Mouse (Mus musculus) embryonic facial prominence, embryonic 14.5 days (tissue): ENCODE results near the gene Gpha2. TPM values are rescaled to one million over a fixed set of nuclear protein-coding genes. Genes with fewer than 3 reads are reported as not detected.

Experiments
- ATAC-seq: fragments of 200-750 bp; cut with Nextera tagmentation; 2 replicates; pipeline ENCODE4 v1.8.0; 2017; ENCODE audit warnings: low read depth, moderate number of reproducible peaks, moderate TSS enrichment
- DNase-seq: peaks from one replicate; pipeline ENCODE4 v3.0.0-alpha.2; 2015; ENCODE audit warnings: low spot score
- H3K27ac ChIP-seq: fragments of 300-500 bp; sonication (generic); replicated peaks from 2 replicates; pipeline ENCODE4 v1.5.1; 2014; ENCODE audit warnings: low read depth, mild to moderate bottlenecking, low read length, moderate library complexity
- H3K27me3 ChIP-seq: fragments of 300-500 bp; sonication (generic); replicated peaks from 2 replicates; pipeline ENCODE4 v1.6.1; 2014; ENCODE audit warnings: low read length; ENCODE audit not compliant: control insufficient read depth, insufficient read depth
- H3K36me3 ChIP-seq: fragments of 300-500 bp; sonication (generic); 2 replicates; pipeline ENCODE4 v1.6.1; 2014; ENCODE audit warnings: low read length, mixed read lengths; ENCODE audit not compliant: control insufficient read depth, insufficient read depth
- H3K4me1 ChIP-seq: fragments of 300-500 bp; sonication (generic); 2 replicates; pipeline ENCODE4 v1.6.1; 2014; ENCODE audit warnings: antibody characterized with exemption, low read length; ENCODE audit not compliant: control insufficient read depth, insufficient read depth
- H3K4me2 ChIP-seq: fragments of 300-500 bp; sonication (generic); 2 replicates; pipeline ENCODE4 v1.6.1; 2014; ENCODE audit warnings: low read depth, mild to moderate bottlenecking, low read length, moderate library complexity, mixed read lengths
- H3K4me3 ChIP-seq: fragments of 300-500 bp; sonication (generic); 2 replicates; pipeline ENCODE4 v1.5.1; 2014; ENCODE audit warnings: low read depth, mild to moderate bottlenecking, low read length
- H3K9ac ChIP-seq: fragments of 300-500 bp; sonication (generic); 2 replicates; pipeline ENCODE4 v1.6.1; 2014; ENCODE audit warnings: low read depth, mild to moderate bottlenecking, low read length, moderate library complexity, mixed read lengths
- H3K9me3 ChIP-seq: fragments of 300-500 bp; sonication (generic); 2 replicates; pipeline ENCODE4 v1.6.1; 2016; ENCODE audit warnings: low read length; ENCODE audit not compliant: control insufficient read depth
- WGBS: fragments of 180-500 bp; shearing (Covaris S2); extraction: QIAGEN DNeasy Blood & Tissue Kit; methylation state at CpG from one replicate; pipeline ENCODE4 v1.1.7; 2014; 5-methylcytosine and 5-hydroxymethylcytosine counted together
- polyA plus RNA-seq: library from polyadenylated mRNA; unstranded; fragments of >200 nt; fragmentation: Nextera tagmentation; extraction: Ambion mirVana; gene quantifications from 2 replicates; pipeline ENCODE4 v1.2.1, GENCODE M21; 2014

Gpha2 gene
- polyA plus RNA-seq, 1 experiment from 2014 or later = 4.1 TPM

DNA sequence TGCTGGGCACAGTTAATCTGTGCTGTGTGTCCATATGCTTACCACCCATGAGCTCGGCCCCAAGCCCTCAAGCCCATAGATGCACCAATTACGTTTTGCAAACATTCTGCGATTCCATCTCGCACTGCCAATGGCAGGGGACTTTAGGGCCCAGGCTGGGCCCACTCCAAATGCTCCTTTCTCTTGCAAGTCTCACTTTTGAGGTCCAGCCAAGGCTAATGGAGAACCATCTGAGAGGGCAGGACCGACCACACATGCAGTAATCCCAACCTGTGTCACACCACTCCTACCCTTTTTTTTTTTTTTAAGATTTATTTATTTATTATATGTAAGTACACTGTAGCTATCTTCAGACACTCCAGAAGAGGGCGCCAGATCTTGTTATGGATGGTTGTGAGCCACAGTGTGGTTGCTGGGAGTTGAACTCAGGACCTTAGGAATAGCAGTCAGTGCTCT is 39.6 kb downstream of the Gpha2 start:
- H3K9me3 ChIP-seq = no peaks in the 10 kb centered on the region
- H3K4me2 ChIP-seq = no peak overlapping the region
- no peak overlapping the region for H3K4me3 ChIP-seq
- no peaks in the 10 kb centered on the region for H3K4me1 ChIP-seq
- no peak overlapping the region for H3K9ac ChIP-seq
- H3K27me3 ChIP-seq = no peaks in the 10 kb centered on the region
- no peak for ATAC-seq
- WGBS = 57% methylated on average over 6 of the region's 6 CpGs
- no peak overlapping the region for H3K27ac ChIP-seq
- DNase-seq = no peak
- peaks cover 19% of the 10 kb centered on the region for H3K36me3 ChIP-seq

DNA sequence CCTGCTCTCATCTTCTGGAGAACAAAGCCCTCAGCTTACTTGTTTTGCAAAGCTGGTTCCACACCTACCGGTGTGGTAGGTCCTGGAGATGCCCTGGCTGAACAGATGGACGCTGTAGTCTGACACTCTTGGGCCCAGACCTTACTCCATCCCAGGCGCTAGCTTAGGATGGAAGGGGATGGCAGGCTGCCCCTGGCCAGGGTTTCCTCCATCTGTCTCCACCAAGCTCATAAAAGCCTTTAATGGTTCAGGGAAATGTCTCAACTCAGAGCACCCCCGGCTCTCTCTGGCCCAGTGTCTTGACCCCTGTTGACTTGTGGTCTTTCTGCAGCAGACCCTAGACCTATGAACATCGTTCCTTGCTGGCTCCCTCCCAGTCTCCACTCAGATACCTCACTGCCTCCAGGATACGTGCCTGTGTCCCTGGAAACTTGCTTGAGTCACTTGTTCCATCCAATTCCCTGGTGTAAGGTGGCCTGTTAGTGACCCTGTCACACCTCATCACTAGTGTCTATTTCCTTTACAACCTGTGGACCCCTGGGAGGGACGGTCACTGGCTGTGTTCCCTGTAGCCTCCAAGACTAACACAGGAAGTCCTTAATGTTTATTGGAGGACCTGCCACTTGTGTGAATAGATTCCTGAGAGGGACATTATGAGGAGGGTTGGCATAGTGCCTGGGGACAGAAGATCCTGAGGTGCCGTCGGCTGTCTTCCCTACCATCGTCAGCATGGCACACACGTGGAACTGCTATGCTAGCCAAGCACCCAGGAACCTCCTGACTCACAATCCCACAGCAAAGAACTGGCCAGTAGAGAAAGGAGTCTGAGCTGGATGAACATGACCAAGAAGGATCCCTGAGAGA is 41.4 kb downstream of the Gpha2 start:
- H3K4me3 ChIP-seq = no peak overlapping the region
- no peaks in the 10 kb centered on the region for H3K9me3 ChIP-seq
- DNase-seq (no peak), ATAC-seq (no peak)
- H3K4me2 ChIP-seq = no peak overlapping the region
- H3K27ac ChIP-seq = no peak overlapping the region
- H3K36me3 ChIP-seq = peaks cover 2% of the 10 kb centered on the region; the same call in 1 of the 2 replicates
- no peaks in the 10 kb centered on the region for H3K4me1 ChIP-seq
- no peaks in the 10 kb centered on the region for H3K27me3 ChIP-seq
- no peak overlapping the region for H3K9ac ChIP-seq
- 67% methylated on average over 11 of the region's 11 CpGs for WGBS

DNA sequence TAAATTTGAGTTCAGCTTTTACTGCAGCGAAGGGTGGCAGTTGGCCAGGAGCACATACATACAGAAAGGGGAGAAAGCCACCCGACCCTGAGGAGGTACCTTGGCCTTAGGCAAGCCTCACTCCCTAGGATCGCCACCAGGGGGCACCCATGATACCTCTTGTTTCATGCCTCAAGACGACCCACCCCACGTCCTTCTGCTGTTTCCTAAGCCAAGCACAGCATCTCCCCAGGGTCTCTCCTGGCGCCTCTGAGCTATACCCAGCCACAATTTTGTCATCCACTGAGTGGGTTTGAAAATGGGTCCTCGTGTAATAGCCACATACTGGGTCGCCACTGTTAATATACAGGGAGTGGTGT is 42.0 kb downstream of the Gpha2 start:
- no peak overlapping the region for H3K9ac ChIP-seq

DNA sequence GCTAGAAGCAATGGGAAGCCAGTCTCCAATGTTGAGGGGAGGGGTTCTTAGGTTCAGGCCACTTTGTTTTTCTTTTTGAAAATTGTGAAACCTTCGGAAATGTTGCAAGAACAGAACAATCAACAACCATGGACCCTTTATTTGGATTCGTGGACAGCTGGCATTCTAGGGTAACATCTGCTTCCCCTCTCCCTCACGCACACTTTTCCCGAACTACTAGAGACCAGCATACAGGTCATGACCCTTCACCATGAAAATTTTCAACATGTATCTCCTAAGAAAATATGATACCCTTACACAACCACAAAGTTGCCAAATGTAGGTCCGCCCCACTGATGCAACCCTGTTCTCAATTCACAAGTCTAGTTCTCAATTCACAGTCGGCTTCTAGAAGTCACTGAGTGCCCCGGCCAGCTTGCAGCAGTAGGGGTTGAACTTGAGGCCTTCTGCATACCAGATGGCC is 42.5 kb downstream of the Gpha2 start:
- no peak overlapping the region for H3K27ac ChIP-seq
- 79% methylated on average over 7 of the region's 7 CpGs for WGBS
- ATAC-seq (no peak), DNase-seq (no peak)
- H3K36me3 ChIP-seq = no peaks in the 10 kb centered on the region
- H3K9ac ChIP-seq = no peak overlapping the region
- no peaks in the 10 kb centered on the region for H3K9me3 ChIP-seq
- H3K4me3 ChIP-seq = no peak overlapping the region
- H3K4me2 ChIP-seq = no peak overlapping the region
- no peaks in the 10 kb centered on the region for H3K4me1 ChIP-seq
- no peaks in the 10 kb centered on the region for H3K27me3 ChIP-seq

More for the DNA sequence above, 42.0 kb downstream of the Gpha2 start:
- DNase-seq (peak; percentile 94), ATAC-seq (peak; percentile 80)
- H3K9me3 ChIP-seq = no peaks in the 10 kb centered on the region
- no peaks in the 10 kb centered on the region for H3K4me1 ChIP-seq
- H3K4me2 ChIP-seq = no peak overlapping the region
- H3K27ac ChIP-seq = no peak overlapping the region
- H3K4me3 ChIP-seq = no peak overlapping the region
- H3K36me3 ChIP-seq = no peaks in the 10 kb centered on the region
- H3K27me3 ChIP-seq = no peaks in the 10 kb centered on the region
- WGBS = 15% methylated on average over 8 of the region's 8 CpGs

- no peaks in the 10 kb centered on the region for H3K36me3 ChIP-seq
- H3K9ac ChIP-seq = no peak overlapping the region; the same call in 1 of the 2 replicates
- DNase-seq = no peak
- no peaks in the 10 kb centered on the region for H3K27me3 ChIP-seq
- no peak for ATAC-seq
- no peak overlapping the region for H3K4me2 ChIP-seq
- no peak overlapping the region for H3K4me3 ChIP-seq
- 85% methylated on average over 8 of the region's 8 CpGs for WGBS
- no peaks in the 10 kb centered on the region for H3K9me3 ChIP-seq
- H3K4me1 ChIP-seq = no peaks in the 10 kb centered on the region
- H3K27ac ChIP-seq = no peak overlapping the region
Measured at GRCm38 (mm10) chr19:6269798-6270475, 43.8 kb downstream of the Gpha2 start.

DNA sequence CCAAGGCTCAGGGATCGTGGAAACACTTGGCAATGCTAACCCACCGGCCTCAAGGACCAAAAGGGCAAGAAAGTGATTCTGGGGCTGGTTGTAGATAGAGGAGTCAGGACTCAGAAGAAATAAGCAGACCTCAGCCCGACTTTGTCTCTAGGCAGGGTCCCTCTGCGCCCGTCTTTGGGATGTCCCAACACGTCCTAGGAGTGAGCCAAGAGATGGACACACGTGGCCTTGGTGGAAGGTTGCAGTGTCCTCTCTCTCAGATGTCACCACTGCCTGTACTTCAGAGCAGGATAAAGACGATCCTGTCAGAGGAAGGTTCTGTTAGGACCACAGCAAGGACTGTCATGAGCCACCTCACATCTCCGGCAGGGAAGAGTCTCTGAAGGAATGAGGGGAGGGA is 44.5 kb downstream of the Gpha2 start:
- WGBS = 56% methylated on average over 9 of the region's 9 CpGs
- Histone ChIP-seq H3K9me3 (no peaks in the 10 kb centered on the region), H3K27me3 (no peaks in the 10 kb centered on the region), H3K36me3 (no peaks in the 10 kb centered on the region), H3K27ac (no peak overlapping the region), H3K4me3 (no peak overlapping the region), H3K4me1 (peaks cover 2% of the 10 kb centered on the region), H3K4me2 (no peak overlapping the region), H3K9ac (peak overlapping the region; percentile 19; the same call in 1 of the 2 replicates)
- DNase-seq (no peak), ATAC-seq (no peak)

- WGBS = 29% methylated on average over 8 of the region's 8 CpGs
- DNase-seq = no peak
- Histone ChIP-seq H3K9me3 (no peaks in the 10 kb centered on the region), H3K27ac (no peak overlapping the region), H3K36me3 (no peaks in the 10 kb centered on the region), H3K4me1 (peaks cover 8% of the 10 kb centered on the region), H3K9ac (0 out of 2 replicates have a peak overlapping the region, but pooled peaks have one; percentile 19), H3K27me3 (no peaks in the 10 kb centered on the region), H3K4me2 (no peak overlapping the region), H3K4me3 (no peak overlapping the region)
- no peak for ATAC-seq
Measured at GRCm38 (mm10) chr19:6271206-6271605, 45.0 kb downstream of the Gpha2 start.

DNA sequence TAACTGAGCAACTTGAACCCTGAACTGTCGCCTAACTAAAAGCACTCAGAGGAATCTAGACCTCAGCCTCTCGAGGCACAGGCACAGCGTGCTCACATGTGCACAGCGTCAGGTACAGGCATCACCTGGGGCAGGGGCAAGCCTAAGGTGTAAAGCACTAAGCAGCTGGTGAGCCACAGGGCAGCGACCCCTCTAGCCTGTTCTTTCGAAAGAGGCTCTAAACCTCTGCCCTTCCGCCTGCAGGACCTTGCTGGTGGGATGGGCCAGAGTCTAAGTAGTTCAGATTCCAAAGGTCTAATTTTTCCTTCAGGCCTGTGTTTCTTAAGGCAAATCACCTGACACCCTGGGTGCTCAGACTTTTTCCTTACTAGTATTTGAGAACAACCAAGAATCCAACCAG is 45.9 kb downstream of the Gpha2 start:
- ATAC-seq (no peak), DNase-seq (no peak)
- Histone ChIP-seq H3K4me3 (no peak overlapping the region), H3K9ac (no peak overlapping the region), H3K4me2 (no peak overlapping the region), H3K27ac (no peak overlapping the region), H3K9me3 (no peaks in the 10 kb centered on the region), H3K36me3 (no peaks in the 10 kb centered on the region), H3K4me1 (peaks cover 8% of the 10 kb centered on the region), H3K27me3 (no peaks in the 10 kb centered on the region)
- 72% methylated on average over 7 of the region's 7 CpGs for WGBS
